Mouse (Mus musculus) midbrain, postnatal 0 days (tissue): ENCODE results near the gene Kmt2e. TPM values are rescaled to one million over a fixed set of nuclear protein-coding genes. Genes with fewer than 3 reads are reported as not detected.

Experiments
- ATAC-seq: fragments of 200-750 bp; cut with Nextera tagmentation; 2 replicates; pipeline ENCODE4 v1.8.0; 2017; ENCODE audit warnings: moderate number of reproducible peaks, mild to moderate bottlenecking, moderate TSS enrichment, moderate library complexity; ENCODE audit not compliant: low FRiP score
- DNase-seq: peaks from one replicate; pipeline ENCODE4 v3.0.0-alpha.2; 2015; ENCODE audit warnings: low spot score
- H3K27ac ChIP-seq: fragments of 300-500 bp; sonication (generic); 2 replicates; pipeline ENCODE4 v1.5.1; 2014; ENCODE audit warnings: low read depth, mild to moderate bottlenecking, low read length, mixed read lengths
- H3K27me3 ChIP-seq: fragments of 300-500 bp; sonication (generic); 2 replicates; pipeline ENCODE4 v1.6.1; 2014; ENCODE audit warnings: low read length, control low read depth, mixed read lengths; ENCODE audit not compliant: insufficient read depth
- H3K36me3 ChIP-seq: fragments of 300-500 bp; sonication (generic); 2 replicates; pipeline ENCODE4 v1.6.1; 2014; ENCODE audit warnings: low read length, control low read depth, mixed read lengths; ENCODE audit not compliant: insufficient read depth
- H3K4me1 ChIP-seq: fragments of 300-500 bp; sonication (generic); 2 replicates; pipeline ENCODE4 v1.6.1; 2014; ENCODE audit warnings: mild to moderate bottlenecking, control low read depth, antibody characterized with exemption, low read length, mixed read lengths; ENCODE audit not compliant: insufficient read depth
- H3K4me2 ChIP-seq: fragments of 300-500 bp; sonication (generic); 2 replicates; pipeline ENCODE4 v1.6.1; 2014; ENCODE audit warnings: low read depth, mild to moderate bottlenecking, low read length, mixed read lengths; ENCODE audit not compliant: poor library complexity, severe bottlenecking
- H3K4me3 ChIP-seq: fragments of 300-500 bp; sonication (generic); 2 replicates; pipeline ENCODE4 v1.5.1; 2014; ENCODE audit warnings: low read depth, mild to moderate bottlenecking, low read length, moderate library complexity
- H3K9ac ChIP-seq: fragments of 300-500 bp; sonication (generic); replicated peaks from 2 replicates; pipeline ENCODE4 v1.6.1; 2014; ENCODE audit warnings: mild to moderate bottlenecking, low read length, moderate library complexity, mixed read lengths; ENCODE audit not compliant: poor library complexity, severe bottlenecking
- H3K9me3 ChIP-seq: fragments of 300-500 bp; sonication (generic); 2 replicates; pipeline ENCODE4 v1.6.1; 2016; ENCODE audit warnings: low read length, control low read depth
- CTCF ChIP-seq: IDR thresholded peaks from 2 replicates; pipeline ENCODE4 v1.5.1; 2016; ENCODE audit warnings: antibody characterized with exemption, mild to moderate bottlenecking
- WGBS: fragments of 180-500 bp; shearing (Covaris S2); extraction: QIAGEN DNeasy Blood & Tissue Kit; methylation state at CpG from one replicate; pipeline ENCODE4 v1.1.7; 2014; 5-methylcytosine and 5-hydroxymethylcytosine counted together
- polyA plus RNA-seq: library from polyadenylated mRNA; unstranded; fragments of >200 nt; fragmentation: Nextera tagmentation; extraction: Ambion mirVana; gene quantifications from 2 replicates; pipeline ENCODE4 v1.2.1, GENCODE M21; 2015
- total RNA-seq: library from RNA; depleted of rRNA; stranded (reverse); fragments of >200 nt; gene quantifications from 2 replicates; pipeline ENCODE4 v1.2.3, GENCODE M21; 2014

Gene Kmt2e
- total and polyA plus RNA-seq, 2 experiments from 2014 or later = 49.3 to 144 TPM

DNA sequence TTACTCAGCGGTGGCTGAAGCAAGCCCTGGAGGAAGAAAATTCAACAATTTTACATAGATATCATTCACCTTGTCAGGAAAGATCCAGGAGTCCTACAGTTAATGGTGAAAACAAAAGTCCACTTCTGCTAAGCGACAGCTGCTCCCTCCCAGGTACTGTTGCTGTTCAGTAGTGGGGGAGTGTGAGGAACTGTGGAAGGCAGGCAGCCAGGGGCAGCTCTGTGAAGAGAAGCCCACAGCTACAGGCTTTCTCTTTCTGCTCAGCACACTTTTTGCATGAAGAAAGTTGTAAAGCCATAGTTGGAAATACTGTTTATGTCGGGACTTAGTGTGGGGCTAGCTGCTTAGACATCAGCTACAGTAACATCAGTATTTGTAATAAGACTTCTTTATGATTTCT is 62.2 kb downstream of the Kmt2e start:
- no peaks in the 10 kb centered on the region for H3K27me3 ChIP-seq
- 90% methylated on average over 3 of the region's 3 CpGs for WGBS
- no peak for ATAC-seq
- no peak overlapping the region for H3K4me3 ChIP-seq
- H3K9ac ChIP-seq = no peak overlapping the region
- no peaks in the 10 kb centered on the region for H3K4me1 ChIP-seq
- TF ChIP-seq CTCF = no peak
- no peaks in the 10 kb centered on the region for H3K9me3 ChIP-seq
- H3K27ac ChIP-seq = no peak overlapping the region
- peaks cover 62% of the 10 kb centered on the region for H3K36me3 ChIP-seq
- DNase-seq = no peak
- H3K4me2 ChIP-seq = no peak overlapping the region

DNA sequence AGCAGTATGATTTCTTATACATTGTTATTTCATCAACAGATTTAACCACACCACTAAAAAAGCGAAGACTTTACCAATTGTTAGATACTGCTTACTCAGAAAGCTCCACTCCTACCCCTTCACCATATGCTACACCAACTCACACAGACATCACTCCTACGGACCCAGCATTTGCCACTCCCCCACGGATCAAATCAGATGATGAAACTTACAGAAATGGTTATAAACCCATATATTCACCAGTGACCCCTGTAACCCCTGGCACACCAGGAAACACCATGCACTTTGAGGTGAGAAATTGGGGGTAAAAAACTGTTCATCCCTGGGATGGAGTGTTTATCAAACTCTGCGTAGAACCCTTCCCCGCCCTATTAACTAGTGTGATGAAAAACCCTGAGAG is 62.7 kb downstream of the Kmt2e start:
- Histone ChIP-seq H3K4me2 (no peak overlapping the region), H3K9me3 (no peaks in the 10 kb centered on the region), H3K4me1 (no peaks in the 10 kb centered on the region), H3K27ac (no peak overlapping the region), H3K9ac (no peak overlapping the region), H3K27me3 (no peaks in the 10 kb centered on the region), H3K36me3 (peaks cover 65% of the 10 kb centered on the region), H3K4me3 (no peak overlapping the region)
- ATAC-seq (no peak), DNase-seq (no peak)
- TF ChIP-seq CTCF = no peak
- WGBS = 92% methylated on average over 5 of the region's 5 CpGs

DNA sequence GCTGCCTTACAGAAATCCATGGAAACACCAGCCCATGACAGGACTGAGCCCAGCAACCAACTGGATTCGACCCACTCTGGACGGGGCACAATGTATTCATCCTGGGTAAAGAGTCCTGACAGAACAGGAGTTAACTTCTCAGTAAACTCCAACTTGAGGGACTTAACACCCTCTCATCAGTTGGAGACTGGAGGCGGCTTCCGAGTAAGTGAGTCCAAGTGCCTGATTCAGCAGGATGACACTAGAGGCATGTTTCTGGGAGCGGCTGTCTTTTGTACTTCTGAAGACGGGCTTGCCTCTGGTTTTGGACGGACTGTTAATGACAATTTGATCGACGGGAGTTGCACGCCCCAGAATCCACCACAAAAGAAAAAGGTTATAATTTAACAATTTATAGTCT is 63.7 kb downstream of the Kmt2e start:
- no peaks in the 10 kb centered on the region for H3K27me3 ChIP-seq
- no peak overlapping the region for H3K4me2 ChIP-seq
- no peak overlapping the region for H3K9ac ChIP-seq
- 87% methylated on average over 10 of the region's 10 CpGs for WGBS
- H3K4me1 ChIP-seq = no peaks in the 10 kb centered on the region
- H3K36me3 ChIP-seq = peaks cover 66% of the 10 kb centered on the region
- TF ChIP-seq CTCF = no peak
- no peaks in the 10 kb centered on the region for H3K9me3 ChIP-seq
- H3K4me3 ChIP-seq = no peak overlapping the region
- ATAC-seq (no peak), DNase-seq (no peak)
- H3K27ac ChIP-seq = no peak overlapping the region

DNA sequence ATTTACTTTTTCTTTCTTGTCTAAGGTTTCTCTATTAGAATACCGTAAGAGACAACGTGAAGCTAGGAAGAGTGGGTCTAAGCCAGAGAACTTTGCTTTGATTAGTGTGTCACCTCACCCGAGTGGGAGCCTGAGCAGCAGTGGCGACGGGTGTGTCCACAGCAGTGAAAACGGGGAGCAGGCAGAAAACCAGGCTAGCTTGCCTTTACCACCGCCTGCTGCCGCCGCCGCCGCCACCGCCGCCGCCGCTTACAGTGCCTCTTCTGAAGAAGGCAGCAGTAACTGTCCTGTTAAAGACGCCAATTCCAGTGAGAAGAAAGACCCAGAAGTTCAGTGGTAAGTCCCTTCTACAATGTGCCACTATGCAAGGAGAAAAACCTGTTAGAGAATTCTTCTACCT is 65.0 kb downstream of the Kmt2e start:
- H3K36me3 ChIP-seq = peaks cover 58% of the 10 kb centered on the region
- DNase-seq = no peak
- no peaks in the 10 kb centered on the region for H3K27me3 ChIP-seq
- no peak overlapping the region for H3K4me2 ChIP-seq
- ATAC-seq = no peak
- H3K9ac ChIP-seq = no peak overlapping the region
- no peak overlapping the region for H3K27ac ChIP-seq
- no peak for TF ChIP-seq CTCF
- WGBS = 95% methylated on average over 16 of the region's 16 CpGs
- no peaks in the 10 kb centered on the region for H3K9me3 ChIP-seq
- no peak overlapping the region for H3K4me3 ChIP-seq
- no peaks in the 10 kb centered on the region for H3K4me1 ChIP-seq

DNA sequence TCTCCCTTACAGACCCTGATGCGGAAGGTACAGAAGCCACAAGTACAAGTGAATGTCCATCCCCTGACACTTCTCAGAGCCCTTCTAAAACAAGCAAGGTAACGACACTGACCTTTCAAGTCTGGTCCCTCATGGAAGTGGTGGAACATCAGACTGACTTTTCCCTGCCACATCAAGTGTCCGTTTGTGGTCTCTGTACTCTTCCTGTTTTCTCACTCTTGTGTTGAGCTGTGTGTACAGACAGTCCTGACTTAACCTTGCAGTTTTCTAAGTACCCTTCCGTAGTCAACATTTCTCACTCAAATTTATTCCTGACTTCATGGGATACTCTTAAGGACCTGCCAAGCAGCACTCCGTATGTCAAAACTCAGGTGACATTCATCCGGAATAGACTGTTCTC is 66.5 kb downstream of the Kmt2e start:
- ATAC-seq (no peak), DNase-seq (no peak)
- Histone ChIP-seq H3K4me2 (no peak overlapping the region), H3K9ac (no peak overlapping the region), H3K4me3 (no peak overlapping the region), H3K27me3 (no peaks in the 10 kb centered on the region), H3K27ac (no peak overlapping the region), H3K9me3 (no peaks in the 10 kb centered on the region), H3K36me3 (peaks cover 52% of the 10 kb centered on the region), H3K4me1 (no peaks in the 10 kb centered on the region)
- no peak for TF ChIP-seq CTCF
- 91% methylated on average over 6 of the region's 6 CpGs for WGBS

DNA sequence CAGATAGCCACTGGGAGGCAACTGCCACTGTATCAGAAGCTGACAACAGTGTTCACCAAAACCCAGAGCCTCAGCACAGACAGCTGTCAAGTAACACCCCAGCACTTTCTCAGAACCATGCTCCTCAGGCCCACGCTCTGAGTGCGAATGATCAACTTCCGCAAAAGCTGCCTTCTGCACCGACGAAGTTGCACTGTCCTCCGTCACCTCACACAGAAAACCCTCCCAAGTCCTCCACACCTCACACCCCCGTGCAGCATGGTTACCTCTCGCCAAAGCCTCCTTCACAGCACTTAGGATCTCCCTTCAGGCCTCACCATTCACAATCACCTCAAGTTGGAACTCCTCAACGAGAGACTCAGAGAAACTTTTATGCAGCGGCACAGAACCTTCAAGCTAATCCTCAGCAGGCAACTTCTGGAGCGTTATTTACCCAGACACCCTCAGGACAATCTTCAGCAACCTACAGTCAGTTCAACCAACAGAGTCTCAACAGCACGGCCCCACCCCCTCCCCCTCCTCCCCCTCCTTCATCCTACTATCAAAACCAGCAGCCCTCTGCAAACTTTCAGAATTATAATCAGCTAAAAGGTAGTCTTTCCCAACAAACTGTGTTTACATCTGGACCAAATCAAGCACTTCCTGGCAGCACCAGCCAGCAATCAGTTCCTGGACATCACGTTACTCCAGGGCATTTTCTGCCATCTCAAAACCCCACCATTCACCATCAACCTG is 67.5 kb downstream of the Kmt2e start:
- no peak for DNase-seq
- TF ChIP-seq CTCF = no peak
- no peaks in the 10 kb centered on the region for H3K27me3 ChIP-seq
- 81% methylated on average over 13 of the region's 13 CpGs for WGBS
- H3K4me2 ChIP-seq = no peak overlapping the region
- H3K9me3 ChIP-seq = no peaks in the 10 kb centered on the region
- peaks cover 54% of the 10 kb centered on the region for H3K36me3 ChIP-seq
- no peak for ATAC-seq
- H3K4me3 ChIP-seq = no peak overlapping the region
- no peak overlapping the region for H3K9ac ChIP-seq
- no peaks in the 10 kb centered on the region for H3K4me1 ChIP-seq
- no peak overlapping the region for H3K27ac ChIP-seq
